Mouse (Mus musculus) bone marrow macrophage, adult 2 months (primary cell): ENCODE measurements around the gene Gm10203.

Experiments used
- CTCF ChIP-seq: IDR thresholded peaks from 2 replicates; pipeline ENCODE4 v1.5.1; 2012; ENCODE audit warnings: low read depth, mild to moderate bottlenecking, low read length, moderate library complexity
- POLR2A ChIP-seq: IDR thresholded peaks from 2 replicates; pipeline ENCODE4 v1.6.1; 2012; ENCODE audit warnings: mild to moderate bottlenecking, low read depth, low read length, borderline replicate concordance

GRCm38 (mm10) chr6:149139471-149139870, 9.5 kb downstream of the Gm10203 start, which contains the start of gene Etfbkmt:
- TF ChIP-seq CTCF (no peak), POLR2A (no peak)
